Mouse (Mus musculus) lung, postnatal 0 days (tissue): Measurements from ENCODE around the gene E130114P18Rik.

Experiments
- CTCF ChIP-seq: IDR thresholded peaks from 2 replicates; pipeline ENCODE4 v1.5.1; 2016; ENCODE audit warnings: antibody characterized with exemption, mild to moderate bottlenecking
- EP300 ChIP-seq: IDR thresholded peaks from 2 replicates; pipeline ENCODE4 v1.6.1; 2016; ENCODE audit warnings: antibody characterized with exemption, mild to moderate bottlenecking, control low read depth

DNA sequence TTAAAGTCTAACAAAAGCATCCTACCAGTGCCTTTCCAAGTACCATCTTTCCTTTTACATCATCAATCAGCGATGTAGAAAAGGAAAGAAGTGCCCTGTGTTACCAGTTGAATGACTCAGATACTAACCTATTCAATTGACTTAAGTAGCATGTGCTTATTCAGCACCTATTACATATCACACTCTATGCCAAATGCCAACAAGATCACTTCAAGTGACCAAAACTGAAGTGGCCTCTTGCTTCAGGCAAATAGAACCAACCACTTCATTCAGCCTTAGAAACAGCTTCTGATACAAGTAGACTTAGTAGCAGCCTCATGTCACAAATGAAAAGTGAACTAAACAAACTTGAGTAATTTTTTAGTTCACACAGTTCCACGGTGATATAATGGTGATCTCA lies 249.4 kb downstream of the E130114P18Rik start:
- TF ChIP-seq CTCF: no peak
- no peak for TF ChIP-seq EP300
